Mouse (Mus musculus): ENCODE data around the gene Znrf1.

- TF ChIP-seq CTCF (IDR thresholded peaks at IDR 0.05; ENCODE audit: extremely low read depth, insufficient read length, insufficient replicate concordance, low read depth, low read length): peak; percentile 74; the same call in 1 of the 2 replicates
- no peak for TF ChIP-seq POLR2A (IDR thresholded peaks at IDR 0.05; ENCODE audit: low read depth, low read length)
Measured at GRCm38 (mm10) chr8:111662473-111662872, 126.6 kb downstream of the Znrf1 start.

Measured in small intestine, adult 2 months (tissue).